Mouse (Mus musculus) midbrain, embryonic 11.5 days (tissue): ENCODE measurements around the gene Umodl1. TPM values are rescaled to one million over a fixed set of nuclear protein-coding genes. Genes with fewer than 3 reads are reported as not detected.
A peak's percentile ranks its signal among the peaks of the same experiment; 100 is the strongest.

ENCODE experiments used
- ATAC-seq: fragments of 200-750 bp; cut with Nextera tagmentation; 2 replicates; pipeline ENCODE4 v1.8.0; 2017; ENCODE audit warnings: moderate TSS enrichment, moderate library complexity; ENCODE audit not compliant: low FRiP score
- DNase-seq: peaks from one replicate; pipeline ENCODE4 v3.0.0; 2015; ENCODE audit warnings: low spot score; ENCODE audit errors: missing footprints
- H3K27ac ChIP-seq: fragments of 300-500 bp; sonication (generic); 2 replicates; pipeline ENCODE4 v1.5.1; 2014; ENCODE audit warnings: low read depth, low read length
- H3K27me3 ChIP-seq: fragments of 300-500 bp; sonication (generic); 2 replicates; pipeline ENCODE4 v1.6.1; 2014; ENCODE audit warnings: mild to moderate bottlenecking, low read length, moderate library complexity, mixed read lengths; ENCODE audit not compliant: control insufficient read depth, insufficient read depth
- H3K36me3 ChIP-seq: fragments of 300-500 bp; sonication (generic); 2 replicates; pipeline ENCODE4 v1.6.1; 2014; ENCODE audit warnings: mild to moderate bottlenecking, low read length, moderate library complexity, mixed read lengths; ENCODE audit not compliant: control insufficient read depth, insufficient read depth
- H3K4me1 ChIP-seq: fragments of 300-500 bp; sonication (generic); 2 replicates; pipeline ENCODE4 v1.6.1; 2014; ENCODE audit warnings: low read length; ENCODE audit not compliant: control insufficient read depth, insufficient read depth
- H3K4me2 ChIP-seq: fragments of 300-500 bp; sonication (generic); 2 replicates; pipeline ENCODE4 v1.6.1; 2014; ENCODE audit warnings: mild to moderate bottlenecking, moderate library complexity
- H3K4me3 ChIP-seq: fragments of 300-500 bp; sonication (generic); 2 replicates; pipeline ENCODE4 v1.5.1; 2014; ENCODE audit warnings: low read depth, low read length
- H3K9ac ChIP-seq: fragments of 300-500 bp; sonication (generic); 2 replicates; pipeline ENCODE4 v1.6.1; 2014; ENCODE audit warnings: low read length
- H3K9me3 ChIP-seq: fragments of 300-500 bp; sonication (generic); 2 replicates; pipeline ENCODE4 v1.6.1; 2016; ENCODE audit warnings: low read length; ENCODE audit not compliant: control insufficient read depth
- WGBS: fragments of 180-500 bp; shearing (Covaris S2); extraction: QIAGEN DNeasy Blood & Tissue Kit; methylation state at CpG from one replicate; pipeline ENCODE4 v1.1.7; 2014; 5-methylcytosine and 5-hydroxymethylcytosine counted together
- polyA plus RNA-seq: library from polyadenylated mRNA; unstranded; fragments of >200 nt; fragmentation: Nextera tagmentation; extraction: Ambion mirVana; gene quantifications from 2 replicates; pipeline ENCODE4 v1.2.1, GENCODE M21; 2014

Umodl1 gene
- polyA plus RNA-seq, 1 experiment from 2014 or later = not detected

GRCm38 (mm10) chr17:31008416-31008815 is 54.0 kb downstream of the Umodl1 start:
- H3K27ac ChIP-seq = no peak overlapping the region
- H3K9me3 ChIP-seq = no peaks in the 10 kb centered on the region
- no peak overlapping the region for H3K9ac ChIP-seq
- no peaks in the 10 kb centered on the region for H3K36me3 ChIP-seq
- no peak for DNase-seq
- 81% methylated on average over 8 of the region's 8 CpGs for WGBS
- no peaks in the 10 kb centered on the region for H3K27me3 ChIP-seq
- H3K4me1 ChIP-seq = no peaks in the 10 kb centered on the region
- ATAC-seq = no peak
- no peak overlapping the region for H3K4me3 ChIP-seq
- H3K4me2 ChIP-seq = no peak overlapping the region

GRCm38 (mm10) chr17:31011551-31012394 is 57.3 kb downstream of the Umodl1 start:
- WGBS = 33% methylated on average over 9 of the region's 9 CpGs
- ATAC-seq = no peak
- H3K4me3 ChIP-seq = no peak overlapping the region
- H3K27ac ChIP-seq = no peak overlapping the region
- no peak overlapping the region for H3K4me2 ChIP-seq
- no peaks in the 10 kb centered on the region for H3K4me1 ChIP-seq
- H3K36me3 ChIP-seq = no peaks in the 10 kb centered on the region
- no peak overlapping the region for H3K9ac ChIP-seq
- no peaks in the 10 kb centered on the region for H3K27me3 ChIP-seq
- DNase-seq = peak; percentile 92
- no peaks in the 10 kb centered on the region for H3K9me3 ChIP-seq

- DNase-seq (peak; percentile 97), ATAC-seq (no peak)
- H3K4me2 ChIP-seq = no peak overlapping the region
- WGBS = 75% methylated on average over 4 of the region's 4 CpGs
- no peak overlapping the region for H3K27ac ChIP-seq
- H3K4me1 ChIP-seq = no peaks in the 10 kb centered on the region
- H3K27me3 ChIP-seq = no peaks in the 10 kb centered on the region
- no peaks in the 10 kb centered on the region for H3K9me3 ChIP-seq
- H3K36me3 ChIP-seq = no peaks in the 10 kb centered on the region
- H3K9ac ChIP-seq = no peak overlapping the region
- H3K4me3 ChIP-seq = no peak overlapping the region
These were observed 63.8 kb downstream of the Umodl1 start for GRCm38 (mm10) chr17:31018267-31018666.

- Histone ChIP-seq H3K9me3 (no peaks in the 10 kb centered on the region), H3K36me3 (no peaks in the 10 kb centered on the region), H3K9ac (no peak overlapping the region), H3K27ac (no peak overlapping the region), H3K4me2 (no peak overlapping the region), H3K27me3 (no peaks in the 10 kb centered on the region), H3K4me1 (no peaks in the 10 kb centered on the region), H3K4me3 (no peak overlapping the region)
- 0% methylated on average over 2 of the region's 2 CpGs for WGBS
- ATAC-seq (no peak), DNase-seq (peak; percentile 98)
These were observed 65.1 kb downstream of the Umodl1 start for GRCm38 (mm10) chr17:31019505-31019904.

GRCm38 (mm10) chr17:31020078-31020477 is 65.6 kb downstream of the Umodl1 start:
- ATAC-seq (no peak), DNase-seq (peak; percentile 71)
- Histone ChIP-seq H3K36me3 (no peaks in the 10 kb centered on the region), H3K4me2 (no peak overlapping the region), H3K27me3 (no peaks in the 10 kb centered on the region), H3K4me1 (no peaks in the 10 kb centered on the region), H3K9ac (no peak overlapping the region), H3K27ac (no peak overlapping the region), H3K4me3 (no peak overlapping the region), H3K9me3 (no peaks in the 10 kb centered on the region)
- WGBS = 86% methylated on average over 2 of the region's 2 CpGs

GRCm38 (mm10) chr17:31021276-31021675 is 66.8 kb downstream of the Umodl1 start:
- Histone ChIP-seq H3K4me1 (no peaks in the 10 kb centered on the region), H3K4me2 (no peak overlapping the region), H3K27ac (no peak overlapping the region), H3K27me3 (no peaks in the 10 kb centered on the region), H3K4me3 (no peak overlapping the region), H3K36me3 (no peaks in the 10 kb centered on the region), H3K9me3 (no peaks in the 10 kb centered on the region), H3K9ac (no peak overlapping the region)
- no peak for ATAC-seq
- no peak for DNase-seq
- 93% methylated on average over 8 of the region's 8 CpGs for WGBS

- no peak for ATAC-seq
- no peaks in the 10 kb centered on the region for H3K27me3 ChIP-seq
- no peak overlapping the region for H3K4me3 ChIP-seq
- no peaks in the 10 kb centered on the region for H3K36me3 ChIP-seq
- peak; percentile 37 for DNase-seq
- H3K4me2 ChIP-seq = no peak overlapping the region
- H3K4me1 ChIP-seq = no peaks in the 10 kb centered on the region
- H3K27ac ChIP-seq = no peak overlapping the region
- no peak overlapping the region for H3K9ac ChIP-seq
- 78% methylated on average over 7 of the region's 7 CpGs for WGBS
- no peaks in the 10 kb centered on the region for H3K9me3 ChIP-seq
These were observed 69.8 kb downstream of the Umodl1 start for GRCm38 (mm10) chr17:31024125-31024781.

GRCm38 (mm10) chr17:31024782-31025125 is 70.3 kb downstream of the Umodl1 start:
- Histone ChIP-seq H3K9me3 (no peaks in the 10 kb centered on the region), H3K27me3 (no peaks in the 10 kb centered on the region), H3K4me1 (no peaks in the 10 kb centered on the region), H3K36me3 (no peaks in the 10 kb centered on the region), H3K9ac (no peak overlapping the region), H3K27ac (no peak overlapping the region), H3K4me3 (no peak overlapping the region), H3K4me2 (no peak overlapping the region)
- 85% methylated on average over 5 of the region's 5 CpGs for WGBS
- ATAC-seq (no peak), DNase-seq (no peak)

GRCm38 (mm10) chr17:31026986-31027385 is 72.5 kb downstream of the Umodl1 start:
- no peak overlapping the region for H3K9ac ChIP-seq
- WGBS = 78% methylated on average over 6 of the region's 6 CpGs
- ATAC-seq = no peak
- DNase-seq = peak; percentile 82
- no peaks in the 10 kb centered on the region for H3K9me3 ChIP-seq
- H3K4me3 ChIP-seq = no peak overlapping the region
- no peaks in the 10 kb centered on the region for H3K36me3 ChIP-seq
- H3K4me1 ChIP-seq = no peaks in the 10 kb centered on the region
- H3K27ac ChIP-seq = no peak overlapping the region
- H3K4me2 ChIP-seq = no peak overlapping the region
- H3K27me3 ChIP-seq = no peaks in the 10 kb centered on the region
